Mouse (Mus musculus) B cell, adult (primary cell): Measurements from ENCODE around the gene 1700016H13Rik. TPM values are rescaled to one million over a fixed set of nuclear protein-coding genes. Genes with fewer than 3 reads are reported as not detected.

Experiments
- total RNA-seq: library from RNA; stranded (reverse); gene quantifications from 4 replicates; pipeline ENCODE4 v1.2.4, GENCODE M21; 2023; ENCODE audit not compliant: inconsistent age

The 1700016H13Rik gene
- total RNA-seq = not detected in 4 replicates

GRCm38 (mm10) chr5:103655346-103656118, at the start of gene 1700016H13Rik:
Gene 1700016H13Rik, minus strand, starts transcription at chr5:103656010.

GRCm38 (mm10) chr5:103691624-103692530, 36.1 kb upstream of the 1700016H13Rik start, which contains the start of gene Aff1:
Gene Aff1, plus strand, starts transcription at chr5:103692374.

GRCm38 (mm10) chr5:103629111-103629764, 26.6 kb downstream of the 1700016H13Rik start, which contains the start of gene Slc10a6:
Gene Slc10a6, minus strand, starts transcription at chr5:103629403.

Other genes with a start within 250 kb of the 1700016H13Rik start
- 0.12 TPM in 1 of 4 replicates, not detected in the others for gene Ptpn13, start 230.8 kb downstream of the 1700016H13Rik start, total RNA-seq
- not detected in 4 replicates for gene Slc10a6, start 26.6 kb downstream of the 1700016H13Rik start, total RNA-seq
- gene Aff1, start 36.4 kb upstream of the 1700016H13Rik start, total RNA-seq = 158 to 207 TPM (median 184 TPM) in 4 replicates